Mouse (Mus musculus): Measurements from ENCODE around the gene Tmem119. TPM values are rescaled to one million over a fixed set of nuclear protein-coding genes. Genes with fewer than 3 reads are reported as not detected.

The Tmem119 gene
- polyA plus RNA-seq, 1 experiment from 2014 or later, result 28.8 TPM

DNA sequence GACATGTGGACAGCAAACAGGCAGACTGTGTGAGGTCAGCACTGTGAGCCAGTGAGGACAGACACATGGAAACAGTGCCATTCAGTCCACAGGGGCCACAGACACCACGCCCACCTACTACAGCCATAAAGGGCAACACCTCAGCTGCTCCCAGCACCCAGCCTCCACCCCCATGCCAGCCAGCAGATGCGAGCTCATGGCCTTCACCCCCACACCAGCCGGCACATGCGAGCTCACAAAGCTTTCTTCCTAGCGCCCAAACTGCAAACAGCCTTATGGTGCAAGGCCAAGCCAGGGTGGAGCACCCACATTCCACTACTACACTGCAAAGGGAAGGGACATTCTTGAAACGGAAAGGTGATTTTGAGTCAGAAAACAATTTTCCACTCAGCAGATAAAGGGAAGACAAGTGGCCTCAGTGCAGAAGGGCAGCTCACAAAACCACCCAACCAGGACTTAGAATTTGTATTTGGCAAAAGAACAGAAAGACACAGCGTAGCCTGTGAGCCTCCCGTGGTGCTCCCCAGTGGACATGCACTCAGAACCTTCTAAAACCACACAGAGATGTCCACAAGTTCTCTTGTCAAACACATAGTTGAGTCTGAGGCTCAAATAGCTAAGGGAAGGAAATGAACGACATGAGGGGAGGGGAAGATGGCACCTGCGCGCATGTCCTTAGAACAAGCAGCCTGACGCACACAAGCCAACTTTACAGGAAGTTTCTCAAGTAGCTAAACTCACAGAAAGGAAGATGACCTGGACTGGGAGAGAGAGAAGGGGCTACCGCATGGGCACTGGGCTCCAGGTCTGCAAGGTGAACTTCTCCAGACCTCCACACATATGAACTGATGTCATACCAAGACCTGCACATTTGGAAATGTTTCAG lies 34.4 kb downstream of the Tmem119 start:
- H3K27me3 ChIP-seq (ENCODE audit: poor library complexity, severe bottlenecking), result no peaks in the 10 kb centered on the region
- peaks cover 25% of the 10 kb centered on the region for H3K4me1 ChIP-seq
- DNase-seq (ENCODE audit: extremely low spot score, low spot score), result no peak
- no peak overlapping the region for H3K4me3 ChIP-seq
- peaks cover 90% of the 10 kb centered on the region for H3K36me3 ChIP-seq (replicated peaks)
- H3K9me3 ChIP-seq, result no peaks in the 10 kb centered on the region
- 92% methylated on average over 13 of the region's 13 CpGs for WGBS
- no peak overlapping the region for H3K27ac ChIP-seq

DNA sequence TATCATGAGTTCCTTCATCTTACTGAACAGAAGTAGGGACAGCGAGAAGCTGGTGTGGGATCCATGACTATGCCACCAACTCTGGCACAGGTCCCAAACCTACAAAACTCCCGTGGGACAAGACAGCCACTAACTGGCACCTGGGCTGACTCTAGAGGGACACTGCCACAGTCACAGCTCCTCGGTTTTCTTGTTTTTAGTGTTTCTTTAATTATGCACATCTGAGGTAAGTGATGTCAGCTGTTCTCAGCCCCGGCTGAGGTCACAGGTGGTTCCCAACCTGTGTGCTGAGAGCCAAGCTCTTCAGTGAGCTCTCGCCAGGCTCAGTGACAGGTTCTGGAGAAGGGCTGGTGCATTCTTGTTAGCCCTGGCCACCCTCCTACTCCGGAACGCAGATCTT lies 35.9 kb downstream of the Tmem119 start:
- no peak overlapping the region for H3K27ac ChIP-seq
- H3K4me1 ChIP-seq, result peaks cover 11% of the 10 kb centered on the region
- DNase-seq (ENCODE audit: extremely low spot score, low spot score), result no peak
- H3K36me3 ChIP-seq (replicated peaks), result peaks cover 100% of the 10 kb centered on the region
- no peaks in the 10 kb centered on the region for H3K27me3 ChIP-seq (ENCODE audit: poor library complexity, severe bottlenecking)
- no peak overlapping the region for H3K4me3 ChIP-seq
- H3K9me3 ChIP-seq, result no peaks in the 10 kb centered on the region
- 90% methylated on average over 7 of the region's 7 CpGs for WGBS

DNA sequence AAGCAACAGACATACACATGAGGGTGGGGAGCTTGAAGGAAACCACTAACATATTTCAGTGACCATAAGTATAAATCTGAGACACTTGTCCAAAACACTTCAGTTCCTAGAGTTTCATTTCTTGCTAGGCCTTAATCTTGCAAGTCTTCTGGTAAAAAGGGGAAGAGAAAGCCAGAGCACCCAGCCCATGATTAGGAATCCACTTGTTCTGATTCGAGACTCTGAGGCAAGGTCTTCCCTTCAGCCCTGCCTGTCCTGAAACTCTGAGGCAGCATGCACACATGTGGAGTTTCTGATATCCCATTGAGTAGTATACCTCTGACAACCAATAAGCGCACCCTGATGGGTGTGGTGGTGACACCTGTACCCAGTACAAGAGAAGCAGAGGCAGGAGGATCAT lies 38.7 kb downstream of the Tmem119 start:
- no peak overlapping the region for H3K4me3 ChIP-seq
- peaks cover 100% of the 10 kb centered on the region for H3K36me3 ChIP-seq (replicated peaks)
- H3K27ac ChIP-seq, result no peak overlapping the region
- DNase-seq (ENCODE audit: extremely low spot score, low spot score), result no peak
- H3K4me1 ChIP-seq, result no peaks in the 10 kb centered on the region
- WGBS, result 96% methylated on average over 2 of the region's 2 CpGs
- no peaks in the 10 kb centered on the region for H3K9me3 ChIP-seq
- no peaks in the 10 kb centered on the region for H3K27me3 ChIP-seq (ENCODE audit: poor library complexity, severe bottlenecking)

DNA sequence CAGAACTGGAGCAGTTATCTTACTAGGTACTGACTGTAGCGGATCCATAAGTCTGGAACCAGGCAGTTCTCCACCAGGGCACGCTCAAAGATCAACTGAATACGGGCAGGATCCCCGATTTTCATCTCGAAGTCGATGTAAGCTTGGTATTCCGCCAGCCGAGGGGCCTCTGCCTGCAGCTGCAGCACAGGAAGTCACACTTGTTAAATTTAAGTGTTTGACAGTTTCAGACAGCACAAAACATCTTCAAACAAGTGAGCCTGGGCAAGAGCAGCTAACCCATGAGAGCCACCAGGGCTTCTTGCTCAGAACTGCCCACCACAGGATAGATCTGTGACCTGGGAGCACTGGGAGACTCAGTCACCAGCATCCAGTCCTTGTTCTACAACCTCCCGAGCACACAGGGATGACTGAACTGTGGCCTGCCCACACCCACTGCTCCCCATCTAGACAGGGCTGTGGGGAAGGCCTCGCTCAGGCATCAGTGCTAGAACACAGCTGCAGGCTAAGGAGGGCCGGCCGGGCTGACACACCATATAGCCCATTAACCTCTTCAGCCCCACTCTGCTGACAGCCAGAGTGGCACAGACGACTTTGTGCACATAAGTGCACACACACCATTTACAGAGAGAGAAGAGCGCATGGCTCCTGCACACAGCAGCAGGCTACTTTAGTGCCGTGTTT lies 44.8 kb downstream of the Tmem119 start:
- Histone ChIP-seq H3K36me3 (replicated peaks) (peaks cover 100% of the 10 kb centered on the region), H3K9me3 (no peaks in the 10 kb centered on the region), H3K4me1 (no peaks in the 10 kb centered on the region), H3K27ac (no peak overlapping the region), H3K4me3 (no peak overlapping the region), H3K27me3 (ENCODE audit: poor library complexity, severe bottlenecking) (no peaks in the 10 kb centered on the region)
- no peak for DNase-seq (ENCODE audit: extremely low spot score, low spot score)
- 92% methylated on average over 15 of the region's 15 CpGs for WGBS

DNA sequence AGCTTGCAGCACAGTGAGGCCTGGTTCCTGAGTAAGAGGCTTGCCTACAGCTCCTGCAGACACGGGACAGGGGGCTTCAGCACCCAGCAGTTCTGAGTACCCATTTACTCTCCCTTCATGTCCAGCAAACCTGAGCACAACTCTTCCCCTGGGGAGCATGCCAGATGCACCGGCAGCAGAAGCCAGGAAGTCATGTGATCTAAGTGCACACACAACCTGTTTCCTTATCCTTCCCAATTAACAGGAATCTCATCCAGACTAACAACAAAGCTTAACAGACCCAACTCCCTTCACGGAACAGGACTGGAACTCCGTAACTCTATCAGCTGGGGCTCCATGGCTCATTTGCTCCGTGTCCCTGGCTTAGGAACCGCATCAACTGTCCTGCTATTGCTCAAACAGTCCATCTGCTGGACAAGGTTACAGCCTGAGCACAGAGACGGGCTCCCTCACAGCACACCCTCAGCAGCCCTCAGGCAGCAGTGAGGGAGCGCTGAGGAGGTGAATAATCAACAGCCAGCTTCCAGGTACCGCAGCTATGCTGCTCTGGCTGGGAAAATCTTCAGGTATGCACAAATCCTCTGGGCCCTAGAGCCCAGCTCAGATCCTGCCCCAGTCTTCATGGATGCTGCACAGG lies 48.7 kb downstream of the Tmem119 start:
- no peaks in the 10 kb centered on the region; the same call in 1 of the 2 replicates for H3K9me3 ChIP-seq
- no peak for DNase-seq (ENCODE audit: extremely low spot score, low spot score)
- H3K27me3 ChIP-seq (ENCODE audit: poor library complexity, severe bottlenecking), result no peaks in the 10 kb centered on the region
- peaks cover 100% of the 10 kb centered on the region for H3K36me3 ChIP-seq (replicated peaks)
- whole genome bisulfite sequencing, result 94% methylated on average over 9 of the region's 9 CpGs
- no peak overlapping the region for H3K27ac ChIP-seq
- H3K4me1 ChIP-seq, result no peaks in the 10 kb centered on the region
- no peak overlapping the region for H3K4me3 ChIP-seq

DNA sequence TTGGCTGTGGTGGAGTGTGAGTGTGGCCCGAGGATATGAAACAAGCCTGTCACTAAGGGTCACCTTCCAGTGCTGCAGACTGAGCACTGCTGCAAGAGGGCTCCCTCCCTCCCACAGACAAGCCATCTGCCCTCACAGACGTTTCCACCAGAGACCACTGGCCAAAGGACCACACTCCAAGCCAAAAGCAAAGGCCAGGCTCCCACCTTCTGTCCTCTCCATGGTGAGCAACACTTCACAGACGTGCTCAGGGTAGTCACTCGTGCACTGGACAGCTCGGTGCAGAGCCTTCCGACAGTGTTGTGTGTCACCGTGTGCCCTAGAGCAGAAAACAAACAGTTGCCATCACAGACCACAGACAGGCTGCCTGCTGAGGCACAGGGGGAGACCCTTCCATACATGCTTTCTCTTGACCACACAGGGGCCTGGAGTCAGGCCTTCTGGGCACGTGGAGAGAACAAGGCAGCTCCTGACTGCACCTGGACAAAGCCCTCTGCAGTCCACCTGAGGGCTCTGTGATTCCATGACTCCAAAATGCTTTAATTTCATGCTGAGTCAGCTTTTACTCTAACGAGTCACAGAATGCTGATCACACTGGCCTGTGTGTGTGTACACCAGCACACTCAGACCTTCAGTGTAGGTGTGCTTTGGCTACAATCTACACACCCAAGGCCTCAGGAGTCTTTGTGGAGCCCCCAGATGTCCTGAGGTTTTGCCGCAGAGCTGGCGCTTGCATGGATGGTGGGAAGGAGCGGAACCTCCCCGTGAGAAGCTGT lies 51.6 kb downstream of the Tmem119 start:
- no peaks in the 10 kb centered on the region for H3K4me1 ChIP-seq
- peaks cover 100% of the 10 kb centered on the region for H3K36me3 ChIP-seq (replicated peaks)
- no peak for DNase-seq (ENCODE audit: extremely low spot score, low spot score)
- no peaks in the 10 kb centered on the region; the same call in 1 of the 2 replicates for H3K9me3 ChIP-seq
- no peak overlapping the region for H3K27ac ChIP-seq
- 91% methylated on average over 13 of the region's 13 CpGs for WGBS
- H3K27me3 ChIP-seq (ENCODE audit: poor library complexity, severe bottlenecking), result no peaks in the 10 kb centered on the region
- no peak overlapping the region for H3K4me3 ChIP-seq

DNA sequence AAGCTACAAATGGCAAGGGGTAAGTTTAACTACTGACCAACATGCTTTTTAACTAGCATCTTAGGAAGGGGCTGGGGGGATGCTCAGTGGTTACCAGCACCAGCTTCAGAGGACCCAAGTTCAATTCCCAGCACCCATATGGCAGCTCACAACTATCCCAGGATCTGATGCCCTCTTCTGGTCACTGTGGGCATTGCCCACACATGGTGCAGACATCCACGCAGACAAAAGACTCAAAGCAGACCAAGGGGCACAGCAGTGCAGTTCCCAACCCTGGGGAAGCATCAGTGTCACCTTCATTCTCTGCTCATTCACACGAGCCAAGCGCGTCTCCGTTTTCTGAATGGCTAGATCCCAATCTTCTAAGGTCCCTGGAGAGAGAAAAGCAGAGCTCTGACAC lies 52.7 kb downstream of the Tmem119 start:
- Histone ChIP-seq H3K36me3 (replicated peaks) (peaks cover 100% of the 10 kb centered on the region), H3K27me3 (ENCODE audit: poor library complexity, severe bottlenecking) (no peaks in the 10 kb centered on the region), H3K4me1 (no peaks in the 10 kb centered on the region), H3K4me3 (no peak overlapping the region), H3K27ac (no peak overlapping the region), H3K9me3 (no peaks in the 10 kb centered on the region; the same call in 1 of the 2 replicates)
- WGBS, result 94% methylated on average over 5 of the region's 5 CpGs
- DNase-seq (ENCODE audit: extremely low spot score, low spot score), result no peak

Other genes starting within 250 kb of the Tmem119 start
- 0.32 and 0.98 TPM in 2 replicates for gene Cmklr1, start 150.1 kb downstream of the Tmem119 start, polyA plus RNA-seq (2016; fragmentation: Nextera tagmentation; extraction: Ambion mirVana)
- gene 1700069L16Rik, start 75.7 kb downstream of the Tmem119 start, polyA plus RNA-seq (2016; fragmentation: Nextera tagmentation; extraction: Ambion mirVana), result not detected in 2 replicates
- 2.9 and 4.9 TPM in 2 replicates for gene Ficd, start 64.7 kb downstream of the Tmem119 start, polyA plus RNA-seq (2016; fragmentation: Nextera tagmentation; extraction: Ambion mirVana)
- 74.6 and 78.3 TPM in 2 replicates for gene Sart3, start 28.0 kb downstream of the Tmem119 start, polyA plus RNA-seq (2016; fragmentation: Nextera tagmentation; extraction: Ambion mirVana)
- 102 and 106 TPM in 2 replicates for gene Iscu, start 27.8 kb downstream of the Tmem119 start, polyA plus RNA-seq (2016; fragmentation: Nextera tagmentation; extraction: Ambion mirVana)
- 0.74 and 0.82 TPM in 2 replicates for gene Selplg, start 32.1 kb upstream of the Tmem119 start, polyA plus RNA-seq (2016; fragmentation: Nextera tagmentation; extraction: Ambion mirVana)
- gene Coro1c, start 108.2 kb upstream of the Tmem119 start, polyA plus RNA-seq (2016; fragmentation: Nextera tagmentation; extraction: Ambion mirVana), result 209 and 210 TPM in 2 replicates
- 13.9 and 17.5 TPM in 2 replicates for gene Ssh1, start 193.4 kb upstream of the Tmem119 start, polyA plus RNA-seq (2016; fragmentation: Nextera tagmentation; extraction: Ambion mirVana)
- not detected in 2 replicates for gene Dao, start 203.2 kb upstream of the Tmem119 start, polyA plus RNA-seq (2016; fragmentation: Nextera tagmentation; extraction: Ambion mirVana)